Mouse (Mus musculus) layer of hippocampus, adult 2 months (tissue): ENCODE measurements around the gene Slc25a48. TPM values are rescaled to one million over a fixed set of nuclear protein-coding genes. Genes with fewer than 3 reads are reported as not detected.

Source experiments
- DNase-seq, 2 experiments: peaks; one replicate each; pipeline ENCODE4 v3.0.0; 2022; ENCODE audit warnings: low spot score in 2 of 2
- H3K27ac ChIP-seq: fragments of 200-600 bp; 2 replicates; pipeline ENCODE4 v1.8.1; 2022
- H3K4me3 ChIP-seq: fragments of 200-600 bp; 2 replicates; pipeline ENCODE4 v1.8.1; 2022; ENCODE audit warnings: mild to moderate bottlenecking
- CTCF ChIP-seq: fragments of 200-600 bp; conservative IDR thresholded peaks from 2 replicates; pipeline ENCODE4 v1.8.1; 2022; ENCODE audit warnings: antibody characterized with exemption, mild to moderate bottlenecking, moderate library complexity
- total RNA-seq, 2 experiments: library from RNA; stranded (reverse); gene quantifications; 2 replicates each; pipeline ENCODE4 v1.2.3; 2021

The Slc25a48 gene
- total RNA-seq, 2 experiments from 2014 or later: not detected

DNA sequence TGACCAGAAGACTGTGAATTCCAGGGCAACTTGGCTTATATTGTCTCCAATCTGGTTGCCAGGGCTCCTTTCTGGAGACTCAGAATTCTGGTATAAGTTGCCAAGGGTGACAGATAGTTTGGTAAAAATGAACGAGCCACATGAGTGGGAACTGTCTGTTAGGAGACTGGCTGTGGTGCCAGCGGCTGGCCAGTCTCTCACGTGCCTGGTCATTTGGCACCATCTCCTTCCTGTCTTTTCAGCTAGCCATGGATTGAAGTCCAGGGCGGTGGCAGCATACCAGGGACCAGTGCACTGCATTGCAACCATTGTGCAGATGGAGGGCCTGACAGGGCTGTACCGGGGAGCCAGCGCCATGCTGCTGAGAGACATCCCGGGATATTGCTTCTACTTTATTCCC lies 25.1 kb downstream of the Slc25a48 start:
- Histone ChIP-seq H3K4me3 (no peak overlapping the region), H3K27ac (no peak overlapping the region)
- TF ChIP-seq CTCF: no peak
- DNase-seq: no peak

GRCm38 (mm10) chr13:56463750-56464149 lies 25.6 kb downstream of the Slc25a48 start:
- DNase-seq: no peak
- no peak for TF ChIP-seq CTCF
- Histone ChIP-seq H3K4me3 (no peak overlapping the region), H3K27ac (no peak overlapping the region)

- DNase-seq: no peak
- no peak overlapping the region for H3K4me3 ChIP-seq
- no peak for TF ChIP-seq CTCF
- H3K27ac ChIP-seq: no peak overlapping the region
These were observed 29.6 kb downstream of the Slc25a48 start for GRCm38 (mm10) chr13:56467786-56468185.

- DNase-seq: no peak
- no peak overlapping the region for H3K4me3 ChIP-seq
- H3K27ac ChIP-seq: no peak overlapping the region
- no peak for TF ChIP-seq CTCF
These were observed 30.4 kb downstream of the Slc25a48 start for GRCm38 (mm10) chr13:56468536-56468935.

- no peak for TF ChIP-seq CTCF
- Histone ChIP-seq H3K4me3 (no peak overlapping the region), H3K27ac (no peak overlapping the region)
- no peak for DNase-seq
These were observed 33.1 kb downstream of the Slc25a48 start for GRCm38 (mm10) chr13:56471211-56471610.

- no peak overlapping the region for H3K27ac ChIP-seq
- H3K4me3 ChIP-seq: no peak overlapping the region
- DNase-seq: no peak
- TF ChIP-seq CTCF: no peak
These were observed 33.8 kb downstream of the Slc25a48 start for GRCm38 (mm10) chr13:56471951-56472350.

- no peak for DNase-seq
- TF ChIP-seq CTCF: no peak
- H3K4me3 ChIP-seq: no peak overlapping the region
These were observed 34.5 kb downstream of the Slc25a48 start for GRCm38 (mm10) chr13:56472661-56473060.

DNA sequence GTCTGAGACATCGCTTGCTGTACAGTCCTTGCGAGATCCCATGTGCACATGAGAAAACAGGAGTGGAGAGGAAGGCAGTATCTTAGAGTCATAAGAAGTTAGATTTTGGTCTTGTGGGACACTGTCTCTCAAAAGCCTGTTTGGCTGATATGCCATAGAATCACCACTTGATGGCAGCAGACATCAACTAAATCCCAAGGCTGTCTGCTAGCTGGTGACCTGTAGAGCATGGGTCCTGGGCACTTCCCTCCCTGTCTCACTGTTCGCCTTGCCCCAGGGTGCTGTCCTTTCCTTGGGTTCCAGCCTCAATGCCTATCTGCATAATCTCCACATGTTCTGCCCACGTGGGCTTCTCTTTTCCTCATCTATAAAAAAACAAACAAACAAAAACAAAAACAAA lies 37.2 kb downstream of the Slc25a48 start:
- TF ChIP-seq CTCF: peak; percentile 92
- H3K27ac ChIP-seq: no peak overlapping the region
- peak; percentile 48 to 54 for DNase-seq
- H3K4me3 ChIP-seq: no peak overlapping the region

More at GRCm38 (mm10) chr13:56472661-56473060, 34.5 kb downstream of the Slc25a48 start:
- no peak overlapping the region for H3K27ac ChIP-seq

DNA sequence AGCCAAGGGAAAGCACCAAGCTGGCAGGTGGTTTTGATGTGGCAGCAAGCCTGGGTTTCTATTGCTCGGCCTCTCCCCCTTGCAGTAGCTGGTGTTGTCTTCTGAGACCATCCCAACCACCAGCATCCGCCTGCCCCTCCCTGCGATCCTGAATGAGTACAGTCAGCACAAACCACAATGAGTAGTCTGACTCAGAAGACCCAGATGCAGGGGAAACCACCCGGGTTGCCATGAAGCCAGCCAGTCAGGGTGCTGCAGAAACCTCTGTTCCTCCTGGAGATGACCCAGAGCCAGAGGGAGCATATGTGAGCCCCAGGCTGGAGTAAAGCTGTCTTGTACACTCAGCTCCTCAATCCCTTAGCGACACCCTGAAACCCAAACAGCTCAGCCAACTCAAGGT lies 38.6 kb downstream of the Slc25a48 start:
- H3K4me3 ChIP-seq: no peak overlapping the region
- no peak overlapping the region for H3K27ac ChIP-seq
- TF ChIP-seq CTCF: no peak
- DNase-seq: no peak

GRCm38 (mm10) chr13:56477271-56477670 lies 39.1 kb downstream of the Slc25a48 start:
- no peak for TF ChIP-seq CTCF
- DNase-seq: peak; percentile 40 to 71
- H3K27ac ChIP-seq: no peak overlapping the region
- H3K4me3 ChIP-seq: no peak overlapping the region

DNA sequence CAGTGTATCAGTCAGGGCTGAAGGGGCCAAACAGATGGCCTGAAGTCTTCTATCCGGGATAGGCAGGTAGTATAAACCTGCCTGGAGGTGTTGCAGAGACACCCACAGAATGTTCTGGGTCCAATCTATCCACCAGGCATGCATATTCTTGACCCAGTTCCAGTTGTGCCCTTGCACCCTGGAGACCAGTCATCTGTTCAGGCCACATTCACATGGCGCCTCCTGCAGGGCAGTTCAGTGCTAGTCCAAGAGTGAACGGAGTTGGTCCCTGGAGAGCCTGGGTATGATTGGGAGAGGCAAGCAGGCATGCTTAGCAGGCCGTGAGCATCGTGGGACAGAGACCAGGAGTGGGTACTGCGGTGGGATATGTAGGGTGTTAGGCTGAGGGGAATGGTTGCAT lies 39.9 kb downstream of the Slc25a48 start:
- DNase-seq: no peak
- Histone ChIP-seq H3K27ac (no peak overlapping the region), H3K4me3 (no peak overlapping the region)
- TF ChIP-seq CTCF: peak; percentile 22; the same call in 1 of the 2 replicates

- no peak within 1 kb of the TSS for H3K4me3 ChIP-seq
- no peak within 1 kb of the TSS for H3K27ac ChIP-seq
- no peak for DNase-seq
- TF ChIP-seq CTCF: no peak
These were observed 44.0 kb downstream of the Slc25a48 start, which contains the start of gene Il9 for GRCm38 (mm10) chr13:56482146-56482545. Gene Il9 (minus strand): TSS chr13:56482246.

GRCm38 (mm10) chr13:56488012-56488411 lies 49.9 kb downstream of the Slc25a48 start:
- TF ChIP-seq CTCF: no peak
- H3K27ac ChIP-seq: no peak overlapping the region
- no peak for DNase-seq
- H3K4me3 ChIP-seq: no peak overlapping the region

DNA sequence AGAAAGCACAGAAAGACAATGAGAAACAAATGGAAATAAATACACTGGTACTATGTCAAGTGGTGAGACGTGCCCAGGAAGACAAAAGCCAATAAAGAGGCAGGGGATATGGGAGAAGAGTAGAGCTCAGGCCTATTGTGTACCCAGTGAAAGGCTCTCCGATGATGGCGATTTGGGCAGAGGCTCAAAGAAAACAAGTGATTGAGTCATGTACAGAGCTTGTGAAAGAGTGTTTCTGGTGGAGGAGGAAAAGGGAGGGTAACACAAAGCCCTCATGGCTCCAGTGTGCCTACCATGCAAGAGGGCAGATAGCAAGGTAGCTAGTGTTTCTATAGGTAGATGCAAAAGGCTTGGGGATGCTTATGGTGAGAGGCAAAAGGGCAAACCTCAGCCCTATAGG lies 56.3 kb downstream of the Slc25a48 start:
- no peak for DNase-seq
- no peak for TF ChIP-seq CTCF
- no peak overlapping the region for H3K27ac ChIP-seq
- H3K4me3 ChIP-seq: no peak overlapping the region

DNA sequence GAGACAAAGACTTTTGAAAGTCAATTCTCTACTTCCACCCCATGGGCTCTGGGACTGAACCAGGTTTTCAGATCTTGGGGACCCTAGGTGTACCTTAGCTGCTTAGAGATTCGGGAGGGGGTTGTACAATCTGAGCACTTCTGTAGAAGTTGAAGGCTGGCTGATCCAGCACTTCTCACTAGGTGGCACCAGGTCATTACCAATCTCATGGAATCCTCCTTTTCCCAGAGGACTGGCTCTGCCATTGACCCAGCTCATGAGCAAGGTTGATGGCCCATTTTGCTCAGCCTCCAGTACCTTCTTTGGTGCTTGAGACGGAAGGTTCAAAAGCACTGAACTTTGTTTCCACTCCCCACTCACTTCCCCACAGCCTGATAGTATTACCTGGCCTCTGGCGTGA lies 62.0 kb downstream of the Slc25a48 start:
- no peak for DNase-seq
- peak; percentile 65 for TF ChIP-seq CTCF
- H3K27ac ChIP-seq: no peak overlapping the region
- no peak overlapping the region for H3K4me3 ChIP-seq
